Mouse (Mus musculus) c-Kit-negative CD71-positive TER-119-positive erythroid progenitor cells, embryonic 14.5 days (primary cell): ENCODE results near the gene Akap10.
"Not testable (repeated sequence)": the region's sequence is repeated elsewhere in the genome, so short reads cannot be mapped to it uniquely, and the experiment has no call there.

Source experiments
- DNase-seq: peaks from one replicate; pipeline ENCODE4 v3.0.0-alpha.2; 2013; ENCODE audit warnings: low read depth, low spot score

Akap10 gene

GRCm38 (mm10) chr11:61930098-61930517 is at the start of gene Akap10:
Gene Akap10 (minus strand): TSS chr11:61930252.
- DNase-seq: peak; percentile 88

- no peak for DNase-seq
Measured at GRCm38 (mm10) chr11:61975783-61976182, 45.7 kb upstream of the Akap10 start.

GRCm38 (mm10) chr11:61974106-61974707 is 44.2 kb upstream of the Akap10 start:
- no peak for DNase-seq

GRCm38 (mm10) chr11:61971441-61972221 is 41.6 kb upstream of the Akap10 start:
- no peak for DNase-seq

- DNase-seq: no peak
Measured at GRCm38 (mm10) chr11:61970901-61971300, 40.8 kb upstream of the Akap10 start.

- DNase-seq: no peak
Measured at GRCm38 (mm10) chr11:61968875-61969274, 38.8 kb upstream of the Akap10 start.

- no peak for DNase-seq
Measured at GRCm38 (mm10) chr11:61967034-61967433, 37.0 kb upstream of the Akap10 start.

- no peak for DNase-seq
Measured at GRCm38 (mm10) chr11:61964611-61965010, 34.6 kb upstream of the Akap10 start.

GRCm38 (mm10) chr11:61963193-61963592 is 33.1 kb upstream of the Akap10 start:
- DNase-seq: no peak

GRCm38 (mm10) chr11:61962684-61963083 is 32.6 kb upstream of the Akap10 start:
- DNase-seq: no peak

GRCm38 (mm10) chr11:61960096-61960495 is 30.0 kb upstream of the Akap10 start:
- no peak for DNase-seq

GRCm38 (mm10) chr11:61958706-61959105 is 28.7 kb upstream of the Akap10 start:
- not testable (repeated sequence) for DNase-seq

- DNase-seq: peak; percentile 91
Measured at GRCm38 (mm10) chr11:61957296-61957813, 27.3 kb upstream of the Akap10 start.

GRCm38 (mm10) chr11:61956572-61957295 is 26.7 kb upstream of the Akap10 start, which contains the start of gene Specc1:
Gene Specc1 (plus strand): TSS chr11:61956763.
- peak; percentile 90 for DNase-seq

- DNase-seq: no peak
Measured at GRCm38 (mm10) chr11:61955951-61956350, 25.9 kb upstream of the Akap10 start.

GRCm38 (mm10) chr11:61955136-61955535 is 25.1 kb upstream of the Akap10 start:
- no peak for DNase-seq

- peak; percentile 76 for DNase-seq
Measured at GRCm38 (mm10) chr11:61950632-61951031, 20.6 kb upstream of the Akap10 start.

- no peak for DNase-seq
Measured at GRCm38 (mm10) chr11:61949315-61949714, 19.3 kb upstream of the Akap10 start.

GRCm38 (mm10) chr11:61946608-61947007 is 16.6 kb upstream of the Akap10 start:
- no peak for DNase-seq

- DNase-seq: no peak
Measured at GRCm38 (mm10) chr11:61944417-61944816, 14.4 kb upstream of the Akap10 start.

GRCm38 (mm10) chr11:61942903-61943302 is 12.9 kb upstream of the Akap10 start:
- no peak for DNase-seq

GRCm38 (mm10) chr11:61937761-61938160 is 7.7 kb upstream of the Akap10 start:
- DNase-seq: no peak
